Mouse (Mus musculus) left cerebral cortex, postnatal 14 days (tissue): Measurements from ENCODE around the gene Gfpt1. TPM values are rescaled to one million over a fixed set of nuclear protein-coding genes. Genes with fewer than 3 reads are reported as not detected.

Experiments used
- DNase-seq, 2 experiments: peaks; one replicate each; pipeline ENCODE4 v3.0.0; 2021 to 2022; ENCODE audit warnings: low spot score in 2 of 2, mixed read lengths in 1 of 2
- intact Hi-C: fragments of 180-260 bp; cut with DNase I; formaldehyde crosslinking; loops from one replicate; pipeline ENCODE4 v1.15.1; 2025
- total RNA-seq, 2 experiments: library from RNA; stranded (reverse); gene quantifications; 2 replicates each; pipeline ENCODE4 v1.2.3; 2021

Gfpt1 gene
- total RNA-seq, 2 experiments from 2014 or later, result 56.3 to 57.5 TPM

DNA sequence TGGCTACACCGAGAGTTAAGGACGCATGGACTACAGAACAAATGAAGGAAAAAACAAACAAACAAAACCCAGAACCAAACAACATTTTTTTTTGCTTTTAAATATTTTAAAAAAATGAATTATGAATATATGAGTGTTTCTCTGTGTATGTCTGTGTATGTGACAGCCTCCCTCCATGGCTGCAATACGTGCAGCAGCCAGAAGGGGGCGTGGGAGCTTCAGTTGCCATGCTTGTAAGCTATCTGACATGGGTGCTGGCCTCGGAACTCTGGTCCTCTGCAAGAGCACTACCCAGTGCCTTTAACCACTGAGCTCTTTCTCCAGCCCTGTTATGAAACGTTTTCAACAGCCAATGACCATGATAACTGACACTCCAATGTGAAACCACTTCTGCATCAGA lies 78.0 kb downstream of the Gfpt1 start:
- intact Hi-C loops, result no loop called here
- DNase-seq, result no peak

DNA sequence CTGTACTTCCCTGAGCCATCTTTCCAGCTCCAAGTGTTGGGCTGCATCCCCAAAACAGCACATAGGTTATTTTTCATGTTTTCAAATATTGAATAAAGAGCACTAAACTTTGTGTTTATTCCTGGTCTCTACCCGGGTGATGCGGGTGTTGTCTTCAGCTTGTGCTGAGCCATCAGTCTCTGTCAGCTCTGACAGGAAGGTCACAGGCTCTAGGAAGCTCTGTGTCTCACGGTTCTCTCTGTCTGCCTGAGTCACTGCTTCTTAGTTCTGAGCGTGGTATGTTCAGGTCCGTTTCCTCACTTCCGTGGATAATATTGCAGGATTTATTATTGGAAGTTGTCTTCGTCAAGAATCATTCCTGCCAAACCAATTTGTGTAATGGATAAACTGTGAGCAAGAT lies 79.3 kb downstream of the Gfpt1 start:
- DNase-seq, result no peak
- intact Hi-C loops, result no loop called here

DNA sequence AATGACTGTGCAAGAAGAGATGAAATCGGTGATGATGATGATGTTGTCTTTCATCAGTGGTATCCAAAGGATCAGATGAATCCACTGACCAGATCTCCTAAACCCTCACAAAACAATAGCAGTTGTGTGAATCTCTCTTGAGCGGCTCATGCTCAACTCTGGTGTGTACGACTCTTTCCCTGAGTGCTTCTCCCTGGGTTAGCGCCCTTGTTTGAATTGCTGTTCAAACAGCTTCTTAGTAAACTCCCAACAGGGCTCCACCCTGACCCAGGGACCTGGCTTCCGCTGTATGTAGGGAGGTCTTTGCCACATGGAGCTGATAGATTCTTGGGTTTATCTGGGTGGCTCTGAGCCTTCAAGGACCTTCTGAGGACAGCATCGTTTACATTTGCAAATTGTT lies 80.8 kb downstream of the Gfpt1 start:
- DNase-seq, result no peak
- intact Hi-C loops, result no loop called here

DNA sequence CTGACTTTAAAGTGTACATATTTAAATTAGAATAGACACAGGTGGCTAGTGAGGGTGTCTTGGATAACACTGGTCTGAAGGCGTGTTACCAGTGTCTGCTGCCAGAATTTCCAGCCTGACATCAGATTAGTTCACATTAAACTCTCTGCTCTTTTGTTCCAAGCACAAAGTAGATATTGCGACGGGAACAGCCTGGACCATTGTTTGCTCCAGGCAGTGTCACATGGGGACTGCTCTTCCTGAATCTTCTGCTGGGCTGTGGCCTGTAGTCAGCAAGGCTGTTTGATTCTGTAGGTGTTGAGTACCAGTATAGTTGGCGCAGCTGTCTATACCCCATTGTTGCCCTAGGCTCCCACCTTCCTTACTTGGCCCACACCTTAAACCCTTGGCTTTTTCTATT lies 81.3 kb downstream of the Gfpt1 start:
- no peak for DNase-seq
- intact Hi-C loops, result no loop called here

DNA sequence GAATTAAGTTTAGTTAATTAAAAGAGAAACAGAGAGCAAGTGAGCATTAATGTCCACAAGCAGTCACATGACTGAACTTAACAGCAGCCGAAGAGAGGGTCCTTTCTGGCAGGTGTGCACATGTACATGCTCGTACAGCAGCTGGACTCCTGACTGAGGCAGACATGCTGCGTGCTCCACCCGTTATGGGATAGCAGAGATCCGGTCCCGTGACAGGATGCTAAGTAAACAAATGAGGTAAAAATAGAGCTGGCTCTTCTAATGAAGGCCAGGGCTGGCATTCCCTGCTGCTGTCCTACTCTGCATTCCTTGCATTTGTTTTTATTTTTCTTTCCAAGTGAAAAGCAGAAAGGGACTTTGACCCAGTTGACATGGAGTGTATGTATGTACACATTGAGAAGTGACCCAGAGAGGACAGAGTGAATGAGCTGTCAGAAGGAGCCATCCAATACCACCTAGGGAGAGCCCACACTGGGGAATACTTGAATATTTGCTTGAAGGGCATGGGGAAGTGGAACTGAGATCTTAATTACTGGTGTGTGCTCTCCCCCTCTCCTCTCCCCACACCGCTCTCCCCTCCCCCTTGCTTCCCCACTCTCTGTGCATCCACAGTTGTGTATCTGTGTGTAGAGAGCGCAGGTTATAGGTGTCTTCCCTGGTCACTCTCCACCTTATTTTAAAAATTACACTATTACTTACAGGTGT lies 84.6 kb downstream of the Gfpt1 start:
- intact Hi-C loops, result no loop called here
- no peak for DNase-seq

DNA sequence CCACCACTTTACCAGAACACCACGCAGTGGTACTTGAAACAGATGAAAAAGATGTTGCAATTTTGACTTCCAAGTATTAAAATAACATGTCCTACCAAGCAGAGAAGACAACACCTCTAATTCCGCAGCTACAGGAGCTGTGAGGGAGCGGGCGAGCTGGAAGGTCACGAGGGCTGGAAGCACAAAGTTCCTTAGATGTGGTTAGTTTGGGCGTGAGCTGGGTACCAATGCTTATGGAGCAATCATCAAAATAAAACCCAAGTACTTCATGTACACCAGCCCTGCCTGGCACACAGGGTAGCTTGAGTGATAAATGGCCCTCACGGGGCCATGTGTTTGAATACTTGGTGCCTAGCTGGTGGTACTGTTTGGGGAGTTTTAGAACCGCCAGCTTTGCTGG lies 87.2 kb downstream of the Gfpt1 start:
- no peak for DNase-seq

DNA sequence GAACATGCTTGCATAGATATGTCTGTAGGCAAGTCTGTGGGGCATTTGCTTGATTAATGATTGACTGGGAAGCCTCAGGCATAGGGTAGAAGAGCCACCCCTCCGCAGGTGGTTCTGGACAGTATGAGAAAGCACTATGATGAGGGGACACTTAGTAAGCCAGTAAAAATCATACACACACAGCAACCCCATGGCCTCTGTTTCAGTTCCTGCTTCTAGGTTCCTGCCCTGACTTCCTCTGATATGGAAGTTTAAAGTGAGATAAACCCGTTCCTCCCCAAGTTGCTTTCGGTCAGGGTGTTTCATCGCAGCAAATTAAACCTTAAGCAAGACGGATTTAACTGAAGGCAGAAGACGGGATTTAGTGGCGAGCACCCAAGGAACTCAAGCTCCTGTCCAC lies 88.0 kb downstream of the Gfpt1 start:
- DNase-seq, result no peak
- intact Hi-C loops, result no loop called here

More for the DNA sequence above, 87.2 kb downstream of the Gfpt1 start:
- intact Hi-C loops, result no loop called here

DNA sequence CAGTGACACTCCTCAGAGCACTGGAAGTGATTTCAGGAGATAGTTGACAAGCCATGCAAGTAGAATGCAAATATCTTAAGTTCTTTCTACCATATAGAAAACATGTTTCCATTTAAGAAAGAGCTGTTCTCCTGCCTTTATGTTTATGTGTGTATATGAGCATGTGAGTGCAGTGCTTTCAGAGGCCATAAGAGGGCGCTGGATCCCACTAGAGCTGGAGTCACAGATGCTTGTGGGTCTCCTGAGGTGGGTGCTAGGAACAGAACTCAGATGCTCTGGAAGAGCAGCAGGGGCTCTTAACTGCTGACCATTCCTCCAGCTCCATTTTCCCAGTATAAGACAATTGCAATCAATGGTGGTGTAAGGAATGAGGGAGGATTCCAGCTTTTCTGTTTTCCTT lies 88.4 kb downstream of the Gfpt1 start:
- no peak for DNase-seq
- intact Hi-C loops, result no loop called here

DNA sequence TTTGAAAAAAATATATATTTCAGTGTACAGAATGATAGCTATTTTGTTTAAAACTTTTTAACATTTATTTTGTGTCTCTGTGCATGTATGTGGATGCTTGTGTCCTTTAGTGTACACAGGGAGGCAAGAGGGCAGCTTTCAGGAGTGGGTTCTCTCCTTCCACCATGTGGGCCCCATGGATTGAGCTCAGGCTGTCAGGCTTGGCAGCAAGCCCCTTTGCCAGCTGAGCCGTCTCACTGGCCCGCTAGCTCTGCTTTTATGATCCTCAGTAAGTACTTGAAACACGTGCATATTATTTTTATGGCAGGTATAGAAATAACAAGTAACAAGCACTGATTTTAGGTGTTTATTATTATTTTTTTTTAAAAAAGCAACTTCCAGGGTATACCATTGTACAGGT lies 90.9 kb downstream of the Gfpt1 start:
- no peak for DNase-seq
- intact Hi-C loops, result no loop called here

DNA sequence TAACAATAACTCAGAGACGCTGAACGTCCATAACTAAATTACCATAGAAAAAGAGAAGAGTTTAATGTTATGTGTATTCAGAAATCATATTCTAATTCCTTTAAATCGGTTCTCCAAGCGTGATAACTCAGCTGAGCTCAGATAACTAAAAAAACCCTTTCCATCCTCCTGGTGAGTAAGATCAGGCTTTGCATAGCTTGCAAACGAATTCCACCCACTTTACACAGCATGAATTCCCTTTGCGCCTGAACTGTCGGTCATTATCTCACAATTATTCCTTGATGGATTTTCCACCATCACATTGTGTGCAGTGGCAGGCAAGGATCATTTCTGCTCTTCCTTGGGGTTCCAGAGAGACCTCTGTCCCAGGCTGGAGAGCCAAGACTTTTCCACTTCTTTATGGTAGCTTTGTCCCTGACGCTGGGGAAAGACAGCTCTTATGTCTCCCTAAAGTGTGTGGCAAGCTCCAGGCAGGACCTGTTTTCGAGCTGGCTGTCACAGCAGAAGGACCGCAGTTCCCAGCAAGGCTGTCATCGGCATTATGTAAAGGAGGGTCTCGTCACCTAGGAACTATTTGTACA lies 91.4 kb downstream of the Gfpt1 start:
- DNase-seq, result no peak
- intact Hi-C loops, result no loop called here

DNA sequence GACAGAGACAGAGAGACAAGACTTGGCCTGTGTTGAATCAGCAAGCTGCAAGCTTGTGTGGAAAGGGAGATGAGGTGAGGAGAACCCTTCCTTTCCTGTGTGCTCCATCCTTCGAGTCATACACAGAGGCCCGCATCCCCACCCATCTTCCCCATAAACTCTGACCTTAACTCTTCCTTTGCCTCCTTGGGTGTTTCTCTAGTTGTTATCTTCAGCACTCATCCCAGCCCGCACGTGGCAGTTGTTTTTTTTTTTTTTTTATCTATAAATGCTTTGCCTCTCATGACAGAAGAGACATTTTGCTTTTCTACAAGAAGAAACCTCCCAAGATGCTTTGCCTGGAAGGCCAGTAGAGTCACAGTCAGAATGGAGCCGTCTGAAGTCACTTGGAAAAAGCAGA lies 95.8 kb downstream of the Gfpt1 start:
- DNase-seq, result no peak

DNA sequence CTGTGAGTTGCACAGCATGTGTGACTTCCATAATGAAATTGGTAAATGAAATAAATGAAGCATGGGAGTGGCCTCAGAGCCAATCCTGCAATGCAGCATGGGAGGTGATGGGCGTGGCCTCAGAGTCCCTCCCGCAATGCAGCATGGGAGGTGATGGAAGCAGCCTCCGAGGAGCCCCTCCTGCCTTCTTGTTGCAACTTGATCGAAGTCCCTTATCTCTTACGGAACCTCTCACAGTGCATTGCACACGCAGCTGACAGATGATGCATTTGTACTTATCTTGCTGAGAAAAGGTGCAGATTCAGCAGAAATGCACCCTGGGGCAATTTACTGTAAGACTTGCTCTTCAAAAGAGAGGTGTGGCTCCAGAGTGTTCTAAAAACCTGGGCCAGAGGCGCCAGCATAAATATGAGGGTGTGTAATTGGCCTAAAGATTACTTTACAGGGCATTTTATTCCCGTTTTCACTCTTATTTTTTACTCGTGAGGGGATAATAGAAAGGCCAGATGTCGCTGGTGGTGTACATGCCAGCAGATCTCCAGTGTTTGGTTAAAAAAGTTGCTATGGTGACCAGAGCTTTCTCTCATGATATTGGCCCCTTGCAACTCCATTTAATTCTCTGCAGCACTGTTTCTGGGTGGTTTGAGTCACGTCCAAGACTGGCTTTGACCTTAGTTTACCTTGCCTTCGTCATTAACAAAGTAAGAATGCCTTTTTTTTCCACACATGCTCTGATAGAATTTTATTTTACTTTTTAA lies 97.3 kb downstream of the Gfpt1 start:
- intact Hi-C loops, result no loop called here
- no peak for DNase-seq

More for the DNA sequence above, 95.8 kb downstream of the Gfpt1 start:
- intact Hi-C loops, result no loop called here

Other genes with a start within 250 kb of the Gfpt1 start
- 1 to 10 TPM; 4.2 to 4.9 TPM for gene Anxa4, start 249.3 kb upstream of the Gfpt1 start, total RNA-seq
- gene Aak1, start 193.3 kb upstream of the Gfpt1 start, total RNA-seq, result 100 to 1,000 TPM; 351 to 380 TPM
- 10 to 100 TPM; 58.5 to 61.5 TPM for gene Nfu1, start 33.6 kb upstream of the Gfpt1 start, total RNA-seq
- gene D6Ertd527e, start 61.9 kb downstream of the Gfpt1 start, total RNA-seq, result not detected